Mouse (Mus musculus) bone marrow macrophage, adult 2 months (primary cell): ENCODE results near the gene Naglu. TPM values are rescaled to one million over a fixed set of nuclear protein-coding genes. Genes with fewer than 3 reads are reported as not detected.

Experiments
- H3K27ac ChIP-seq: 2 replicates; pipeline ENCODE4 v1.5.1; 2012; ENCODE audit warnings: low read depth, low read length; ENCODE audit not compliant: insufficient read depth
- H3K4me1 ChIP-seq: 2 replicates; pipeline ENCODE4 v1.6.1; 2012; ENCODE audit warnings: low read length; ENCODE audit not compliant: control insufficient read depth, insufficient read depth
- H3K4me3 ChIP-seq: 2 replicates; pipeline ENCODE4 v1.5.1; 2012; ENCODE audit warnings: mild to moderate bottlenecking, low read length, moderate library complexity; ENCODE audit not compliant: insufficient read depth
- CTCF ChIP-seq: IDR thresholded peaks from 2 replicates; pipeline ENCODE4 v1.5.1; 2012; ENCODE audit warnings: low read depth, mild to moderate bottlenecking, low read length, moderate library complexity
- POLR2A ChIP-seq: IDR thresholded peaks from 2 replicates; pipeline ENCODE4 v1.6.1; 2012; ENCODE audit warnings: mild to moderate bottlenecking, low read depth, low read length, borderline replicate concordance
- polyA plus RNA-seq: library from polyadenylated mRNA; stranded (reverse); fragments of >200 nt; gene quantifications from 2 replicates; pipeline ENCODE4 v1.2.4, GENCODE M21; 2012; ENCODE audit not compliant: missing spikeins, insufficient read depth, insufficient read length

Naglu gene
- polyA plus RNA-seq, 1 experiment: 64.3 TPM

DNA sequence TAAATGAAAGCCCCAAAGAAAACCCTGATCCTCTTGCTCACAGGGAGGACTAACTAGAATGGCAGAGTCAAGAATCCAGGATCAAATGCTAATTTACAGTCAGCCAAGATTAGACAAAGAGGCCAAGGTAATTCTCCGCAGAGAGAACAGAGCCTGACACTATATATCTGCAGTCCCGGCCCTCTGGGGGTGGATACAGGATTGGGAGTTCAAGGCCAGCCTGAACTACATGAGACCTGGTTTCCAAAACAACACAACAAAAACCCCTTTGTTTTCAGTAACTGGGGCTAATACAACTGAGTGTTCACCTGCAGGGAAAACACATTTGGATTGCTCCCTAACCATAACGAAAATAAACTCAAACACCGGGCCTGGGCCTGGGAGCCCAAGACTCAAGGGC is 5.3 kb upstream of the Naglu start:
- H3K4me3 ChIP-seq: no peak overlapping the region
- H3K4me1 ChIP-seq: peaks cover 10% of the 10 kb centered on the region
- no peak overlapping the region for H3K27ac ChIP-seq
- no peak for TF ChIP-seq CTCF

- Histone ChIP-seq H3K4me1 (peaks cover 10% of the 10 kb centered on the region), H3K27ac (no peak overlapping the region), H3K4me3 (no peak overlapping the region)
- no peak for TF ChIP-seq POLR2A
- TF ChIP-seq CTCF: no peak
Observed at GRCm38 (mm10) chr11:101065002-101065401, 4.8 kb upstream of the Naglu start.

GRCm38 (mm10) chr11:101066549-101067412 is 3.0 kb upstream of the Naglu start:
- TF ChIP-seq CTCF (peak; percentile 97), POLR2A (no peak)
- H3K4me1 ChIP-seq: peaks cover 17% of the 10 kb centered on the region
- H3K27ac ChIP-seq: no peak overlapping the region
- H3K4me3 ChIP-seq: peak overlapping the region; percentile 23

- TF ChIP-seq CTCF: no peak
- 0 out of 2 replicates have a peak, but pooled peaks have one; percentile 88 for TF ChIP-seq POLR2A
- Histone ChIP-seq H3K4me1 (peaks cover 13% of the 10 kb centered on the region), H3K27ac (peak overlapping the region; percentile 73), H3K4me3 (peak overlapping the region; percentile 81)
Observed at GRCm38 (mm10) chr11:101070189-101070527, 346 bp downstream of the Naglu start.

DNA sequence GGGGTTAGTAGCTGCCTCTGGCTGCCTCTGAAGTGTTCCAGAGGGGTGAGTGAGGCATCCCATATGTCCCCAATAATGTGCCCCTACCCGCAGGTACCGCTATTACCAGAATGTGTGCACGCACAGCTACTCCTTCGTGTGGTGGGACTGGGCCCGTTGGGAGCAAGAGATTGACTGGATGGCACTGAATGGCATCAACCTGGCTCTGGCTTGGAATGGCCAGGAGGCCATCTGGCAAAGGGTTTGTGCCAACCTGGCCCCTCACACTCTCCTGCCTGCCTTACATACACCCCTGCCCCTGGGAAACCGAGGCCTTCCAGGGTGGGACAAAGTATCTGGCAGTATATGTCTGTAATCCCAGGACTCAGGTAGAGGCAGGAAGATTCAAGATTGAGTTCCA is 1.2 kb downstream of the Naglu start:
- H3K27ac ChIP-seq: 0 out of 2 replicates have a peak overlapping the region, but pooled peaks have one; percentile 73
- TF ChIP-seq POLR2A: no peak
- no peak for TF ChIP-seq CTCF
- H3K4me3 ChIP-seq: peak overlapping the region; percentile 81
- H3K4me1 ChIP-seq: peaks cover 13% of the 10 kb centered on the region

DNA sequence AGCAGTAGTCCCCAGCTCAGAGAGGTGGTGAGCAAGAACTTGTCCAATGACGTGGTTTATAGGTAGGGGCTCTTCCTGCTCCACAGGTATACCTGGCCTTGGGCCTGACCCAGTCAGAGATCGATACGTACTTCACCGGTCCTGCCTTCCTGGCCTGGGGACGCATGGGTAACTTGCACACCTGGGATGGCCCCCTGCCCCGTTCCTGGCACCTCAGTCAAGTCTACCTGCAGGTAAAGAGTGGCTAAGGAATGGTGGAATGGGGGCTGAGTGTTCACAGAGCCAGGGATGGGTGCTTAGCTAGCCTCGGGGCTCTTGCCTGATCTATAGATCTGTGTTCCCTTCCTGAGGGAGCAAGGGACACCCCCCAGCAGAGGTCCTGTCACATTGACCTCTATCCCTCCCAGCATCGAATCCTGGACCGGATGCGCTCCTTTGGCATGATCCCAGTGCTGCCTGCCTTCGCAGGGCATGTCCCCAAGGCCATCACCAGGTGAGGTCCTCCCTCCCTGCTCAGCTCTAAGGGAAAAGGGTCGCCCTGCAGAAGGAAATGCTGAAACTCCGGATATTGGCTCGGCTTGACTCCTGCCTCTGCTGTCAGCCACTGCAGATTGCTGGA is 2.1 kb downstream of the Naglu start:
- Histone ChIP-seq H3K4me3 (no peak overlapping the region), H3K27ac (no peak overlapping the region), H3K4me1 (peaks cover 13% of the 10 kb centered on the region)
- TF ChIP-seq POLR2A (no peak), CTCF (no peak)

GRCm38 (mm10) chr11:101078121-101078520 is 8.3 kb downstream of the Naglu start, which contains the start of gene Hsd17b1:
Gene Hsd17b1 (plus strand): TSS chr11:101078411.
- Histone ChIP-seq H3K27ac (no peak within 1 kb of the TSS), H3K4me3 (no peak within 1 kb of the TSS), H3K4me1 (peaks cover 7% of the 10 kb centered on the region)
- TF ChIP-seq CTCF: no peak
- no peak for TF ChIP-seq POLR2A

- H3K4me1 ChIP-seq: peaks cover 15% of the 10 kb centered on the region
- H3K4me3 ChIP-seq: no peak overlapping the region
- no peak overlapping the region for H3K27ac ChIP-seq
- TF ChIP-seq POLR2A (no peak), CTCF (no peak)
Observed at GRCm38 (mm10) chr11:101079746-101080145, 9.9 kb downstream of the Naglu start.

GRCm38 (mm10) chr11:101080421-101080820 is 10.6 kb downstream of the Naglu start:
- Histone ChIP-seq H3K4me3 (no peak overlapping the region), H3K27ac (no peak overlapping the region), H3K4me1 (peaks cover 15% of the 10 kb centered on the region)
- TF ChIP-seq CTCF (no peak), POLR2A (no peak)

GRCm38 (mm10) chr11:101081659-101082058 is 11.8 kb downstream of the Naglu start:
- Histone ChIP-seq H3K4me3 (peak overlapping the region; percentile 82), H3K27ac (peak overlapping the region; percentile 82), H3K4me1 (peaks cover 27% of the 10 kb centered on the region)
- TF ChIP-seq CTCF: no peak
- TF ChIP-seq POLR2A: no peak
